Mouse (Mus musculus) heart, adult 2 months (tissue): ENCODE data around the gene Gm29094.

ENCODE experiments used
- CTCF ChIP-seq: fragments of 200-600 bp; IDR thresholded peaks from 2 replicates; pipeline ENCODE4 v1.8.1; 2022; ENCODE audit warnings: antibody characterized with exemption, mild to moderate bottlenecking, moderate library complexity
- POLR2A ChIP-seq: fragments of 200-500 bp; IDR thresholded peaks from 2 replicates; pipeline ENCODE4 v1.6.1; 2011; ENCODE audit warnings: mild to moderate bottlenecking, low read depth, low read length, control low read depth; ENCODE audit not compliant: insufficient read depth

DNA sequence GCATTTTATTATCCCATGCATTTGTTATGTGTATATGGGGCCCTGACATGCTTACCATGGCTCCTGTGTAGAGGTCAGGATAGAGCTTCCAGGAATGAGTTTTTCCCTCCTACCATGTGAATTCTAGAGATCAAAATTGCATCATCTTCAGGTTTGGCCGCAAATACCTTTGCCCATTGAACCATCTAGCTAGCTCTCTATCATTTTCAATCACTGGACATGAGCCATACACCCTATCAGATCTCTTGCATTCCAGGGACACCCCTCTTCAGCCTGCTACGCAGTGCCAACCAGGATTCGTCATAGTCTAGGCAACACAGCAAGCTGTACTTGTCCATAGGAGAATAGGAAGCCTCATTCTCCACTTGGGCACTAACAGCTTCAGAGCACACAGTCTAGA, 64.8 kb downstream of the Gm29094 start:
- TF ChIP-seq CTCF (no peak), POLR2A (no peak)
